Mouse (Mus musculus) ES-E14 (cell line): ENCODE measurements around the gene Glod4. TPM values are rescaled to one million over a fixed set of nuclear protein-coding genes. Genes with fewer than 3 reads are reported as not detected.

Experiments
- DNase-seq: peaks from one replicate; pipeline ENCODE4 v3.0.0-alpha.2; 2013; ENCODE audit warnings: low read depth, low spot score
- H3K27ac ChIP-seq: 2 replicates; pipeline ENCODE4 v1.5.1; 2012; ENCODE audit warnings: low read depth, mild to moderate bottlenecking, low read length, moderate library complexity, mixed read lengths; ENCODE audit not compliant: poor library complexity, insufficient read depth, severe bottlenecking
- H3K36me3 ChIP-seq: 2 replicates; pipeline ENCODE4 v1.6.1; 2012; ENCODE audit warnings: mild to moderate bottlenecking, low read length, moderate library complexity, mixed read lengths; ENCODE audit not compliant: control insufficient read depth, poor library complexity, insufficient read depth, severe bottlenecking
- H3K4me1 ChIP-seq, 2 experiments: fragments of 150-350 bp in 1 of 2; sonication (generic) in 1 of 2; 2 replicates each; pipeline ENCODE4 v1.6.1; 2012; ENCODE audit warnings: low read length in 2 of 2, mild to moderate bottlenecking in 1 of 2, mixed read lengths in 1 of 2; ENCODE audit not compliant: control insufficient read depth in 2 of 2, insufficient read depth in 2 of 2, poor library complexity in 1 of 2
- H3K4me3 ChIP-seq, 2 experiments: fragments of 150-350 bp in 1 of 2; sonication (generic) in 1 of 2; 2 replicates each; pipeline ENCODE4 v1.5.1; 2012; ENCODE audit warnings: low read length in 2 of 2, low read depth in 1 of 2, mild to moderate bottlenecking in 1 of 2, mixed read lengths in 1 of 2; ENCODE audit not compliant: insufficient read depth in 1 of 2, poor library complexity in 1 of 2, severe bottlenecking in 1 of 2
- H3K9ac ChIP-seq: 2 replicates; pipeline ENCODE4 v1.6.1; 2012; ENCODE audit warnings: low read depth, mild to moderate bottlenecking, low read length, mixed read lengths; ENCODE audit not compliant: poor library complexity, insufficient read depth, severe bottlenecking
- H3K9me3 ChIP-seq: fragments of 150-350 bp; sonication (generic); 2 replicates; pipeline ENCODE4 v1.6.1; 2012; ENCODE audit warnings: low read depth, mild to moderate bottlenecking, low read length; ENCODE audit not compliant: control insufficient read depth, insufficient read depth
- CHD2 ChIP-seq: IDR thresholded peaks from 2 replicates; pipeline ENCODE4 v1.6.1; 2014; ENCODE audit warnings: mild to moderate bottlenecking, low read depth, low read length, inconsistent platforms
- HCFC1 ChIP-seq: IDR thresholded peaks from 2 replicates; pipeline ENCODE4 v1.6.1; 2012; ENCODE audit warnings: low read length, inconsistent platforms, borderline replicate concordance; ENCODE audit not compliant: insufficient read depth
- MAFK ChIP-seq: IDR thresholded peaks from 2 replicates; pipeline ENCODE4 v1.6.1; 2014; ENCODE audit warnings: mild to moderate bottlenecking, low read depth, low read length, inconsistent platforms; ENCODE audit not compliant: insufficient read depth
- ZC3H11A ChIP-seq: IDR thresholded peaks from 2 replicates; pipeline ENCODE4 v1.6.1; 2012; ENCODE audit warnings: low read depth, mild to moderate bottlenecking, inconsistent platforms, low read length, borderline replicate concordance
- ZNF384 ChIP-seq: IDR thresholded peaks from 2 replicates; pipeline ENCODE4 v1.6.1; 2012; ENCODE audit warnings: low read depth, low read length, inconsistent platforms
- in situ Hi-C, 2 experiments: fragments of 600-800 bp; cut with MboI; formaldehyde crosslinking; loops; one replicate each; pipeline ENCODE4 v1.15.1; 2025; ENCODE audit warnings: low sequenced_read_pairs in 2 of 2, inconsistent platforms in 1 of 2; ENCODE audit not compliant: unreplicated experiment in 2 of 2
- total RNA-seq: library from RNA; depleted of rRNA; stranded (reverse); fragments of 300-350 nt; gene quantifications from 2 replicates; pipeline ENCODE4 v1.2.3, GENCODE M21; 2012

Glod4 gene
- total RNA-seq, 1 experiment, result 65.5 TPM

DNA sequence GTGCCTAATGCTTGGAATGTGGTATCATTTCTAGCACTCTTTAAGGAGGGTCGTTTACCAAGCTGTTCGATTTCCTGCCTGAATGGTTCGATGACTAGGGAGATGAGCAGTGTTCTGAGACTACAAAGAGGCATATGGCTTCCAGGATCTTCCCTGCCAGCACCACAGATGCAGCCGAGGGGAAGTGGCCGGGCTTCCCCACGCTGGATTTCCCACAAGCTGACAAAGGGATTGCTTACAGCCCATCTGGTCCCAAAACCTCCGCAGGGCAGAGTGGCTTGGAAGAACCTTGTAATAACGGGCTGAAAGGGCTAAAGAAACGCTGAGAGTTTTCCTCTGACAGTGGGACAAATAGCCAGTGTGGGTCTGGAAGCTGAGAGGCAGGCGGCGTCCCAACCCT lies 46.8 kb upstream of the Glod4 start:
- Histone ChIP-seq H3K4me1 (peaks cover 14 to 54% of the 10 kb centered on the region in 2 experiments), H3K9me3 (no peaks in the 10 kb centered on the region), H3K27ac (no peak overlapping the region), H3K4me3 (no peak overlapping the region), H3K9ac (no peak overlapping the region), H3K36me3 (no peaks in the 10 kb centered on the region)
- TF ChIP-seq MAFK (no peak), CHD2 (no peak), ZC3H11A (no peak)
- no peak for DNase-seq
- in situ Hi-C loops, result no loop called here

DNA sequence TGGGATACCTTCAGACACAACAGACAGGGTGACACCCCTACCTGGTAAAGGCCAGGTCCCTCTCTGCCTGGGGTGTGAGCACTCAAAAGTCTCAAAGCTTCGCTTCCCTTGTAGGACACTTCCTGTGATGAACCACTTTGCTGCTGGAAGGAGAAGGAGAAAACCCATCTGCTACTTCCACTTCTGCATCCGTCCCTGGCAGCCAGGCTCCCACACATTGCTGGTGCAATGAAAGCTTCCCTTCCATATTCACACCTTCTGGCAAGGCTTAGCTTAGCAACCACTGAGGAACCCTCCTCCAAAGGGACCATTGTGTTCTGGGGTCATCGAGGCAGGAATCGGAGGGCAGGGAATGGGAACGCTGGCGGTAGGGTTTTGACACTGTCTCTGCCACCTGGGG lies 45.1 kb upstream of the Glod4 start:
- Histone ChIP-seq H3K36me3 (no peaks in the 10 kb centered on the region), H3K4me3 (no peak overlapping the region), H3K9ac (no peak overlapping the region), H3K27ac (no peak overlapping the region), H3K4me1 (peaks cover 12 to 45% of the 10 kb centered on the region in 2 experiments), H3K9me3 (no peaks in the 10 kb centered on the region)
- no peak for TF ChIP-seq CHD2
- TF ChIP-seq MAFK, result no peak
- no peak for TF ChIP-seq HCFC1
- no peak for TF ChIP-seq ZNF384
- TF ChIP-seq ZC3H11A, result no peak
- in situ Hi-C loops, result no loop called here
- no peak for DNase-seq

DNA sequence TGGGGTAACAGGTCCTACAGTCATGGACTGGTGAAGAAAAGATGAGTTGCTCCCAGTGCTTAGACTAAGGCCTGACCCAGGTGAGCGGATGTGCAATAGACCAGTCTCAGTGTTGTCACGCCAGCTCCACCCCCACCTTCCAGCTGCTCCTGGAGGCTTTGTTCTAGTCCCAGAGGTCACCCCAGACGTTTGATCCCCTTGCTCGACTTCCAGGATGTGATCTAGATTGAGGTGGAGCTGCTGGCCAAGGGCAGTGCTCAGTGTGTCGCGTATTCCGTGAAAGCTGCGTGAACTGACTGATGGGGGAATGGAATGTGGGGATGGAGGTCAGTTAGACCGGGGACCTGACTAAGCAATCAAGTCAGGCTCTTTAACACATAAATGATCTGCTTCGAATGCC lies 43.8 kb upstream of the Glod4 start:
- peak overlapping the region; percentile 61 for H3K27ac ChIP-seq
- no peak for TF ChIP-seq HCFC1
- no peak for TF ChIP-seq ZC3H11A
- no peak for TF ChIP-seq CHD2
- TF ChIP-seq ZNF384, result no peak
- TF ChIP-seq MAFK, result no peak
- in situ Hi-C loops, result no loop called here
- H3K9ac ChIP-seq, result peak overlapping the region; percentile 2; the same call in 1 of the 2 replicates
- H3K36me3 ChIP-seq, result no peaks in the 10 kb centered on the region
- H3K4me3 ChIP-seq, result peak overlapping the region; percentile 6 to 56
- peaks cover 10 to 39% of the 10 kb centered on the region in 2 experiments for H3K4me1 ChIP-seq
- DNase-seq, result peak; percentile 70
- H3K9me3 ChIP-seq, result no peaks in the 10 kb centered on the region

DNA sequence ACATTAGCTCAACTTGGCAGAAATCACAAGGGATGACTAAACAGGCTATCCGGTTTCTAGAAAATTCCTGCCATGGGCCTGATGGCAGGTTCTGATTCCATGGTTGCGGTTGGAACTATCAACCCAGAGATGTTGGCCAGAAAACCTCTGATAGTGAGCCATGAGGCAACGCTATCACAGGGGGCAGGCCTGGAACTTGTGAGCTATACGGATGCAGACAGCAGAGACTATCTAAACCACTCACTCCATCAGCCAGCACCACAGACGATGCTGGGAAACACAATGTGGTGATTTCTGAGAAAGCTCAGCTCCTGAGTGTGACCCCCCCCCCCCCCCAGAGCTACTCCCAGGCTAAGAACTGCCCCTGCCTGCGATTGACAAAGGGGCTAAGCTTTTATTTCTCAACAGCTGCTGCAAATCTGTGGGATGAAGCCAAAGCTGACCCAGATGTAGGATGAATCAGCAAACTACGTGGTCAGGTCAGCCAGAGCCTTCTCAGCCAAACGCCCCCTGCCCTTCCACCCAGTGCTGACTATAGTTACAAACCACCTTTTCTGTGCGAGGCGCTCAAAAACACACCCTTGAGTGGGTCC lies 43.1 kb upstream of the Glod4 start:
- peak overlapping the region; percentile 2; the same call in 1 of the 2 replicates for H3K9ac ChIP-seq
- H3K4me1 ChIP-seq, result peaks cover 10 to 34% of the 10 kb centered on the region in 2 experiments
- TF ChIP-seq MAFK (peak; percentile 51; the same call in 1 of the 2 replicates), HCFC1 (no peak), ZNF384 (no peak), CHD2 (no peak), ZC3H11A (no peak)
- no peak for DNase-seq
- in situ Hi-C loops, result no loop called here
- H3K4me3 ChIP-seq, result peak overlapping the region; percentile 6 to 56
- H3K27ac ChIP-seq, result peak overlapping the region; percentile 61
- no peaks in the 10 kb centered on the region for H3K9me3 ChIP-seq
- no peaks in the 10 kb centered on the region for H3K36me3 ChIP-seq
